Mouse (Mus musculus) lung, embryonic 16.5 days (tissue): ENCODE results near the gene Bag1. TPM values are rescaled to one million over a fixed set of nuclear protein-coding genes. Genes with fewer than 3 reads are reported as not detected.

ENCODE experiments used
- microRNA-seq: library from miRNA; unstranded; fragments of <30 nt; microRNA quantifications from one replicate; pipeline ENCODE4, GENCODE M21; 2016
- polyA plus RNA-seq: library from polyadenylated mRNA; unstranded; fragments of >200 nt; fragmentation: Nextera tagmentation; extraction: Ambion mirVana; gene quantifications from 2 replicates; pipeline ENCODE4 v1.2.1, GENCODE M21; 2015

Gene Bag1
- polyA plus RNA-seq, 1 experiment from 2014 or later: 187 TPM

Small RNAs within 50 kb of the gene (microRNA-seq; reads per million reads assigned to microRNA genes)
- gene Mir3094: 1.4 reads per million

Other genes with a start within 250 kb of the Bag1 start
- 27.8 and 27.9 TPM in 2 replicates for gene Aptx, start 245.1 kb downstream of the Bag1 start, polyA plus RNA-seq
- 383 and 401 TPM in 2 replicates for gene Dnaja1, start 226.1 kb downstream of the Bag1 start, polyA plus RNA-seq
- gene Smu1, start 190.4 kb downstream of the Bag1 start, polyA plus RNA-seq: 139 and 148 TPM in 2 replicates
- gene B4galt1, start 94.3 kb downstream of the Bag1 start, polyA plus RNA-seq: 75.4 and 79.0 TPM in 2 replicates
- gene Spink4, start 28.2 kb downstream of the Bag1 start, polyA plus RNA-seq: 0.77 and 0.87 TPM in 2 replicates
- 129 and 130 TPM in 2 replicates for gene Chmp5, start 113 bp upstream of the Bag1 start, polyA plus RNA-seq
- gene Nfx1, start 22.6 kb upstream of the Bag1 start, polyA plus RNA-seq: 86.8 and 91.7 TPM in 2 replicates
- 0.13 TPM in 1 of 2 replicates, not detected in the other for gene Aqp7, start 99.8 kb upstream of the Bag1 start, polyA plus RNA-seq
- 1.5 and 4.5 TPM in 2 replicates for gene Aqp3, start 149.9 kb upstream of the Bag1 start, polyA plus RNA-seq
- 19.7 and 22.5 TPM in 2 replicates for gene Nol6, start 176.2 kb upstream of the Bag1 start, polyA plus RNA-seq
- 72.9 and 75.6 TPM in 2 replicates for gene Ube2r2, start 187.4 kb upstream of the Bag1 start, polyA plus RNA-seq